Mouse (Mus musculus): ENCODE results near the gene Pafah1b3. TPM values are rescaled to one million over a fixed set of nuclear protein-coding genes. Genes with fewer than 3 reads are reported as not detected.

Pafah1b3 gene
- total and polyA plus RNA-seq, 2 experiments from 2014 or later, result 484 to 534 TPM

- ATAC-seq, result peak; percentile 84
- TF ChIP-seq CTCF (IDR thresholded peaks at IDR 0.05; ENCODE audit: low read depth), result peak; percentile 3; the same call in 1 of the 2 replicates
- peak; percentile 84 for DNase-seq (ENCODE audit: low spot score)
- under 1% methylated on average over 46 of the region's 47 CpGs for WGBS
- Histone ChIP-seq H3K36me3 (ENCODE audit: insufficient read depth, low read length) (0 out of 2 replicates have a peak, but pooled peaks cover 3% of the 10 kb centered on the region), H3K27me3 (ENCODE audit: insufficient read depth, low read length) (no peaks in the 10 kb centered on the region), H3K4me1 (ENCODE audit: insufficient read depth, low read length) (no peaks in the 10 kb centered on the region), H3K9ac (replicated peaks; ENCODE audit: low read length) (peak within 1 kb of the TSS; percentile 87), H3K9me3 (ENCODE audit: low read length) (no peaks in the 10 kb centered on the region), H3K4me3 (ENCODE audit: low read length) (peak within 1 kb of the TSS; percentile 78), H3K4me2 (ENCODE audit: low read depth, low read length) (peak within 1 kb of the TSS; percentile 88), H3K27ac (peak within 1 kb of the TSS; percentile 90)
Measured at GRCm38 (mm10) chr7:25305956-25306613, 8.3 kb upstream of the Pafah1b3 start, which contains the start of gene Tmem145. Gene Tmem145 (plus strand): TSS chr7:25306106.

- WGBS, result 2% methylated on average over 2 of the region's 2 CpGs
- H3K36me3 ChIP-seq (ENCODE audit: insufficient read depth, low read length), result 0 out of 2 replicates have a peak, but pooled peaks cover 3% of the 10 kb centered on the region
- H3K4me1 ChIP-seq (ENCODE audit: insufficient read depth, low read length), result no peaks in the 10 kb centered on the region
- DNase-seq (ENCODE audit: low spot score), result no peak
- peak overlapping the region; percentile 78 for H3K4me3 ChIP-seq (ENCODE audit: low read length)
- H3K9me3 ChIP-seq (ENCODE audit: low read length), result no peaks in the 10 kb centered on the region
- H3K27me3 ChIP-seq (ENCODE audit: insufficient read depth, low read length), result no peaks in the 10 kb centered on the region
- no peak for TF ChIP-seq CTCF (IDR thresholded peaks at IDR 0.05; ENCODE audit: low read depth)
- peak overlapping the region; percentile 90 for H3K27ac ChIP-seq
- peak; percentile 4; the same call in 1 of the 2 replicates for ATAC-seq
- peak overlapping the region; percentile 88 for H3K4me2 ChIP-seq (ENCODE audit: low read depth, low read length)
- H3K9ac ChIP-seq (replicated peaks; ENCODE audit: low read length), result peak overlapping the region; percentile 87
Measured at GRCm38 (mm10) chr7:25305481-25305880, 7.7 kb upstream of the Pafah1b3 start.

- no peak overlapping the region for H3K27ac ChIP-seq
- ATAC-seq (no peak), DNase-seq (ENCODE audit: low spot score) (no peak)
- WGBS, result 89% methylated on average over 3 of the region's 3 CpGs
- H3K4me1 ChIP-seq (ENCODE audit: insufficient read depth, low read length), result no peaks in the 10 kb centered on the region
- H3K9me3 ChIP-seq (ENCODE audit: low read length), result no peaks in the 10 kb centered on the region
- no peaks in the 10 kb centered on the region for H3K27me3 ChIP-seq (ENCODE audit: insufficient read depth, low read length)
- 0 out of 2 replicates have a peak, but pooled peaks cover under 1% of the 10 kb centered on the region for H3K36me3 ChIP-seq (ENCODE audit: insufficient read depth, low read length)
- TF ChIP-seq CTCF (IDR thresholded peaks at IDR 0.05; ENCODE audit: low read depth), result no peak
- H3K9ac ChIP-seq (replicated peaks; ENCODE audit: low read length), result no peak overlapping the region
- H3K4me2 ChIP-seq (ENCODE audit: low read depth, low read length), result no peak overlapping the region
- no peak overlapping the region for H3K4me3 ChIP-seq (ENCODE audit: low read length)
Measured at GRCm38 (mm10) chr7:25303685-25304006, 5.9 kb upstream of the Pafah1b3 start.

- ATAC-seq (no peak), DNase-seq (ENCODE audit: low spot score) (no peak)
- Histone ChIP-seq H3K4me2 (ENCODE audit: low read depth, low read length) (no peak overlapping the region), H3K27me3 (ENCODE audit: insufficient read depth, low read length) (no peaks in the 10 kb centered on the region), H3K4me3 (ENCODE audit: low read length) (no peak overlapping the region), H3K36me3 (ENCODE audit: insufficient read depth, low read length) (no peaks in the 10 kb centered on the region), H3K9me3 (ENCODE audit: low read length) (no peaks in the 10 kb centered on the region), H3K27ac (no peak overlapping the region), H3K9ac (replicated peaks; ENCODE audit: low read length) (no peak overlapping the region), H3K4me1 (ENCODE audit: insufficient read depth, low read length) (no peaks in the 10 kb centered on the region)
- no peak for TF ChIP-seq CTCF (IDR thresholded peaks at IDR 0.05; ENCODE audit: low read depth)
- 71% methylated on average over 9 of the region's 9 CpGs for WGBS
Measured at GRCm38 (mm10) chr7:25303003-25303684, 5.4 kb upstream of the Pafah1b3 start.

GRCm38 (mm10) chr7:25301063-25301462, 3.3 kb upstream of the Pafah1b3 start, which contains the start of gene Prr19:
Gene Prr19 (plus strand): TSS chr7:25301411.
- TF ChIP-seq CTCF (IDR thresholded peaks at IDR 0.05; ENCODE audit: low read depth), result no peak
- ATAC-seq (peak; percentile 62), DNase-seq (ENCODE audit: low spot score) (peak; percentile 78)
- H3K4me2 ChIP-seq (ENCODE audit: low read depth, low read length), result 0 out of 2 replicates have a peak within 1 kb of the TSS, but pooled peaks have one; percentile 21
- WGBS, result 55% methylated on average over 19 of the region's 19 CpGs
- H3K9ac ChIP-seq (replicated peaks; ENCODE audit: low read length), result no peak within 1 kb of the TSS
- H3K27me3 ChIP-seq (ENCODE audit: insufficient read depth, low read length), result no peaks in the 10 kb centered on the region
- no peaks in the 10 kb centered on the region for H3K9me3 ChIP-seq (ENCODE audit: low read length)
- H3K36me3 ChIP-seq (ENCODE audit: insufficient read depth, low read length), result no peaks in the 10 kb centered on the region
- peaks cover 7% of the 10 kb centered on the region; the same call in 1 of the 2 replicates for H3K4me1 ChIP-seq (ENCODE audit: insufficient read depth, low read length)
- no peak within 1 kb of the TSS for H3K4me3 ChIP-seq (ENCODE audit: low read length)
- H3K27ac ChIP-seq, result no peak within 1 kb of the TSS

- Histone ChIP-seq H3K9me3 (ENCODE audit: low read length) (no peaks in the 10 kb centered on the region), H3K4me1 (ENCODE audit: insufficient read depth, low read length) (peaks cover 11% of the 10 kb centered on the region; the same call in 1 of the 2 replicates), H3K9ac (replicated peaks; ENCODE audit: low read length) (peak overlapping the region; percentile 76), H3K4me2 (ENCODE audit: low read depth, low read length) (peak overlapping the region; percentile 70), H3K27ac (peak overlapping the region; percentile 94), H3K36me3 (ENCODE audit: insufficient read depth, low read length) (peaks cover 26% of the 10 kb centered on the region), H3K27me3 (ENCODE audit: insufficient read depth, low read length) (no peaks in the 10 kb centered on the region), H3K4me3 (ENCODE audit: low read length) (peak overlapping the region; percentile 65)
- 2% methylated on average over 21 of the region's 21 CpGs for WGBS
- ATAC-seq, result peak; percentile 19
- peak; percentile 51 for DNase-seq (ENCODE audit: low spot score)
- TF ChIP-seq CTCF (IDR thresholded peaks at IDR 0.05; ENCODE audit: low read depth), result no peak
Measured at GRCm38 (mm10) chr7:25296945-25297453, 787 bp downstream of the Pafah1b3 start.

All from hindbrain, postnatal 0 days (tissue).